Mouse (Mus musculus) neutrophil, adult 65 days (primary cell): ENCODE results near the gene Ap3b2. TPM values are rescaled to one million over a fixed set of nuclear protein-coding genes. Genes with fewer than 3 reads are reported as not detected.

Experiments used
- total RNA-seq: library from RNA; stranded (reverse); gene quantifications from 2 replicates; pipeline ENCODE4 v1.2.4, GENCODE M21; 2023

The Ap3b2 gene
- not detected in 2 replicates for total RNA-seq

GRCm38 (mm10) chr7:81493331-81494021, at the start of gene Ap3b2:
Ap3b2 (minus strand) TSS chr7:81493925.

GRCm38 (mm10) chr7:81498181-81498580, 4.5 kb upstream of the Ap3b2 start, which contains the start of gene BC048679:
BC048679 (minus strand) TSS chr7:81498281.

GRCm38 (mm10) chr7:81455155-81455651, 38.5 kb downstream of the Ap3b2 start, which contains the start of gene Cpeb1:
Cpeb1 (minus strand) TSS chr7:81455465.

Other genes starting within 250 kb of the Ap3b2 start
- 459 and 559 TPM in 2 replicates for gene Rps17, start 148.7 kb downstream of the Ap3b2 start, total RNA-seq
- gene Cpeb1, start 38.5 kb downstream of the Ap3b2 start, total RNA-seq: 0.47 TPM in 1 of 2 replicates, not detected in the other
- gene BC048679, start 4.4 kb upstream of the Ap3b2 start, total RNA-seq: not detected in 2 replicates
- not detected in 2 replicates for gene Fsd2, start 73.0 kb upstream of the Ap3b2 start, total RNA-seq
- gene Whamm, start 77.3 kb upstream of the Ap3b2 start, total RNA-seq: 18.1 and 23.5 TPM in 2 replicates
- not detected in 2 replicates for gene Homer2, start 213.6 kb upstream of the Ap3b2 start, total RNA-seq